ENCODE assay signal across 31 mouse cellular contexts in genomic region chr1:83117661-83118060, GRCm38 (mm10). TPM values are rescaled to one million over a fixed set of nuclear protein-coding genes. Genes with fewer than 3 reads are reported as not detected.
DNase-seq lines count a peak whose midpoint lies in the region; ATAC-seq lines count a peak whose summit lies in the region.
"Had no signal": no experiment of that assay in that cellular context is flagged by ENCODE, and none has a peak within 500 bp of the region (broad histone marks: within the 10 kb centered on the region; RNA-seq: fewer than 3 reads in every experiment).

No protein-coding gene starts in this region.

- no peak for DNase-seq in frontal cortex, postnatal 14 days (ENCODE audit: low spot score in 2 of 2)
- DNase-seq in layer of hippocampus, adult 9-11 months: peak; percentile 39
- no peak for DNase-seq in layer of hippocampus, postnatal 25 days (ENCODE audit: extremely low spot score in 1 of 2, low spot score in 1 of 2)
- peak; percentile 21 to 63 for DNase-seq in frontal cortex, postnatal 36 days (ENCODE audit: low spot score in 2 of 2)
- peak; percentile 26 to 56 for DNase-seq in right cerebral cortex, postnatal 10 days (ENCODE audit: low spot score in 2 of 2)
- no peak for DNase-seq in cerebellum, postnatal 10 days
- no peak for DNase-seq in embryonic facial prominence, embryonic 10.5 days (ENCODE audit: low spot score)
- DNase-seq: adrenal gland, postnatal 14 days; cerebellum, adult 8-10 months; heart, adult 18-20 months; heart, postnatal 10 days; kidney, adult 2 months; lung, postnatal 4 days; midbrain, embryonic 14.5 days; thymus, postnatal 14 days had no signal

- no peak overlapping the region for H3K27ac ChIP-seq in embryonic facial prominence, embryonic 10.5 days (replicated peaks)
- H3K27ac ChIP-seq: embryonic facial prominence, embryonic 15.5 days; forebrain, embryonic 15.5 days; hindbrain, embryonic 12.5 days; kidney, postnatal 0 days had no signal

- ATAC-seq in frontal cortex, adult (ENCODE audit: low TSS enrichment): peak; percentile 98
- ATAC-seq: forebrain, embryonic 15.5 days had no signal

- H3K36me3 ChIP-seq in embryonic facial prominence, embryonic 10.5 days (replicated peaks): no peaks in the 10 kb centered on the region
- H3K36me3 ChIP-seq: embryonic facial prominence, embryonic 15.5 days; forebrain, embryonic 15.5 days; heart, embryonic 12.5 days; hindbrain, embryonic 12.5 days had no signal

- H3K4me1 ChIP-seq in embryonic facial prominence, embryonic 10.5 days: no peaks in the 10 kb centered on the region
- H3K4me1 ChIP-seq: embryonic facial prominence, embryonic 15.5 days; forebrain, embryonic 15.5 days; hindbrain, embryonic 12.5 days had no signal

- no peaks in the 10 kb centered on the region for H3K27me3 ChIP-seq in embryonic facial prominence, embryonic 10.5 days (replicated peaks; ENCODE audit: low read depth, poor library complexity, severe bottlenecking)
- H3K27me3 ChIP-seq: embryonic facial prominence, embryonic 15.5 days; forebrain, embryonic 15.5 days; heart, embryonic 12.5 days; hindbrain, embryonic 12.5 days had no signal

- H3K4me3 ChIP-seq in embryonic facial prominence, embryonic 10.5 days: no peak overlapping the region
- H3K4me3 ChIP-seq: embryonic facial prominence, embryonic 15.5 days; forebrain, embryonic 15.5 days; heart, embryonic 12.5 days; hindbrain, embryonic 12.5 days had no signal

- WGBS in embryonic facial prominence, embryonic 10.5 days: 89% methylated on average over 7 of the region's 7 CpGs

- H3K9me3 ChIP-seq in embryonic facial prominence, embryonic 10.5 days: no peaks in the 10 kb centered on the region
- H3K9me3 ChIP-seq: embryonic facial prominence, embryonic 15.5 days; forebrain, embryonic 15.5 days; heart, embryonic 12.5 days; hindbrain, embryonic 12.5 days had no signal

RNA-seq across cellular contexts. Expression of gene Ccl20, which starts 1.1 kb away (rescaled TPM):
- not detected for total RNA-seq in layer of hippocampus, postnatal 25 days (2021)
- polyA plus RNA-seq in embryonic facial prominence, embryonic 10.5 days (2016; fragmentation: Nextera tagmentation; extraction: Ambion mirVana): not detected in 2 replicates
- total RNA-seq: adrenal gland, postnatal 14 days; gastrocnemius, adult 8-10 months; heart, postnatal 10 days; liver, adult 2 months; megakaryocyte-erythroid progenitor cell, adult 5-6 weeks had no signal
- polyA plus RNA-seq: forebrain, embryonic 15.5 days; hindbrain, embryonic 12.5 days; limb, embryonic 11.5 days; liver, adult 2 months; liver, embryonic 16.5 days; lung, embryonic 16.5 days; midbrain, embryonic 14.5 days; neural tube, embryonic 11.5 days; spleen, adult 2 months had no signal

RNA-seq across cellular contexts. Expression of gene Daw1, which starts 41.9 kb away (rescaled TPM):
- total RNA-seq in layer of hippocampus, postnatal 25 days (2021): under 1 TPM; 0.42 to 0.52 TPM
- 0.18 TPM in 1 of 2 replicates, not detected in the other for polyA plus RNA-seq in embryonic facial prominence, embryonic 10.5 days (2016; fragmentation: Nextera tagmentation; extraction: Ambion mirVana)
- total RNA-seq: adrenal gland, postnatal 14 days; gastrocnemius, adult 8-10 months; heart, adult 18-20 months; liver, adult 2 months; megakaryocyte-erythroid progenitor cell, adult 5-6 weeks had no signal
- polyA plus RNA-seq: heart, embryonic 12.5 days; large intestine, adult 2 months; liver, adult 2 months; liver, embryonic 16.5 days; neural tube, embryonic 11.5 days; spleen, adult 2 months had no signal

RNA-seq across cellular contexts. Expression of gene Krtap28-13, which starts 56.9 kb away (rescaled TPM):
- not detected for total RNA-seq in layer of hippocampus, postnatal 25 days (2021)
- polyA plus RNA-seq in embryonic facial prominence, embryonic 10.5 days (2016; fragmentation: Nextera tagmentation; extraction: Ambion mirVana): not detected in 2 replicates
- total RNA-seq: adrenal gland, postnatal 14 days; gastrocnemius, adult 8-10 months; heart, adult 18-20 months; heart, postnatal 10 days; liver, adult 2 months; megakaryocyte-erythroid progenitor cell, adult 5-6 weeks had no signal
- polyA plus RNA-seq: brain, embryonic 14.5 days; forebrain, embryonic 15.5 days; heart, embryonic 12.5 days; hindbrain, embryonic 12.5 days; kidney, adult 2 months; kidney, postnatal 0 days; large intestine, adult 2 months; limb, embryonic 11.5 days; liver, adult 2 months; liver, embryonic 16.5 days; lung, embryonic 16.5 days; midbrain, embryonic 14.5 days; neural tube, embryonic 11.5 days; spleen, adult 2 months had no signal

RNA-seq across cellular contexts. Expression of gene A030005K14Rik, which starts 58.5 kb away (rescaled TPM):
- total RNA-seq in layer of hippocampus, postnatal 25 days (2021): not detected
- not detected in 2 replicates for polyA plus RNA-seq in embryonic facial prominence, embryonic 10.5 days (2016; fragmentation: Nextera tagmentation; extraction: Ambion mirVana)
- total RNA-seq: adrenal gland, postnatal 14 days; gastrocnemius, adult 8-10 months; heart, adult 18-20 months; heart, postnatal 10 days; liver, adult 2 months; megakaryocyte-erythroid progenitor cell, adult 5-6 weeks had no signal
- polyA plus RNA-seq: brain, embryonic 14.5 days; forebrain, embryonic 15.5 days; heart, embryonic 12.5 days; hindbrain, embryonic 12.5 days; kidney, adult 2 months; kidney, postnatal 0 days; large intestine, adult 2 months; limb, embryonic 11.5 days; liver, adult 2 months; liver, embryonic 16.5 days; lung, embryonic 16.5 days; midbrain, embryonic 14.5 days; neural tube, embryonic 11.5 days; spleen, adult 2 months had no signal

Comparison
In these comparisons a context has a peak if more than half of its experiments do, and no peak if none do; other contexts are left out.
1. DNase-seq: peak in layer of hippocampus, adult 9-11 months (single experiment), frontal cortex, postnatal 36 days (2 of 2) and right cerebral cortex, postnatal 10 days (2 of 2); none in frontal cortex, postnatal 14 days (0 of 2), layer of hippocampus, postnatal 25 days (0 of 2), cerebellum, postnatal 10 days (0 of 2) and embryonic facial prominence, embryonic 10.5 days (single experiment).